Mouse (Mus musculus): ENCODE data around the gene Dpy19l1. TPM values are rescaled to one million over a fixed set of nuclear protein-coding genes. Genes with fewer than 3 reads are reported as not detected.

The Dpy19l1 gene
- polyA plus RNA-seq, 1 experiment from 2014 or later, result 11.7 TPM

GRCm38 (mm10) chr9:24418281-24418680 is 84.7 kb downstream of the Dpy19l1 start:
- H3K4me2 ChIP-seq, result no peak overlapping the region
- no peak overlapping the region for H3K27ac ChIP-seq
- no peak for ATAC-seq (ENCODE audit: insufficient number of reproducible peaks, insufficient read depth, low FRiP score, low TSS enrichment, low read depth)
- H3K4me1 ChIP-seq, result no peaks in the 10 kb centered on the region
- H3K36me3 ChIP-seq, result peaks cover 27% of the 10 kb centered on the region
- no peaks in the 10 kb centered on the region for H3K9me3 ChIP-seq
- no peak overlapping the region for H3K4me3 ChIP-seq
- no peak overlapping the region for H3K9ac ChIP-seq
- H3K27me3 ChIP-seq, result no peaks in the 10 kb centered on the region
- 89% methylated on average over 5 of the region's 5 CpGs for WGBS

GRCm38 (mm10) chr9:24411483-24411882 is 91.5 kb downstream of the Dpy19l1 start:
- WGBS, result 95% methylated on average over 8 of the region's 8 CpGs

GRCm38 (mm10) chr9:24410439-24410838 is 92.5 kb downstream of the Dpy19l1 start:
- H3K4me3 ChIP-seq, result no peak overlapping the region
- ATAC-seq (ENCODE audit: insufficient number of reproducible peaks, insufficient read depth, low FRiP score, low TSS enrichment, low read depth), result no peak
- 94% methylated on average over 1 of the region's 1 CpGs for WGBS
- H3K4me1 ChIP-seq, result no peaks in the 10 kb centered on the region
- H3K27ac ChIP-seq, result no peak overlapping the region
- H3K4me2 ChIP-seq, result no peak overlapping the region
- H3K9me3 ChIP-seq, result no peaks in the 10 kb centered on the region; the same call in 1 of the 2 replicates
- no peaks in the 10 kb centered on the region for H3K27me3 ChIP-seq
- peaks cover 8% of the 10 kb centered on the region for H3K36me3 ChIP-seq
- H3K9ac ChIP-seq, result no peak overlapping the region

More at GRCm38 (mm10) chr9:24411483-24411882, 91.5 kb downstream of the Dpy19l1 start:
- Histone ChIP-seq H3K27me3 (no peaks in the 10 kb centered on the region), H3K9ac (no peak overlapping the region), H3K4me1 (no peaks in the 10 kb centered on the region), H3K36me3 (peaks cover 8% of the 10 kb centered on the region), H3K9me3 (no peaks in the 10 kb centered on the region; the same call in 1 of the 2 replicates), H3K27ac (no peak overlapping the region), H3K4me2 (no peak overlapping the region), H3K4me3 (no peak overlapping the region)
- no peak for ATAC-seq (ENCODE audit: insufficient number of reproducible peaks, insufficient read depth, low FRiP score, low TSS enrichment, low read depth)

GRCm38 (mm10) chr9:24407992-24408391 is 94.9 kb downstream of the Dpy19l1 start:
- WGBS, result 75% methylated on average over 3 of the region's 3 CpGs
- Histone ChIP-seq H3K27me3 (no peaks in the 10 kb centered on the region), H3K9ac (no peak overlapping the region), H3K4me3 (no peak overlapping the region), H3K4me1 (no peaks in the 10 kb centered on the region), H3K4me2 (no peak overlapping the region), H3K27ac (no peak overlapping the region), H3K9me3 (no peaks in the 10 kb centered on the region; the same call in 1 of the 2 replicates), H3K36me3 (peaks cover 5% of the 10 kb centered on the region; the same call in 1 of the 2 replicates)
- ATAC-seq (ENCODE audit: insufficient number of reproducible peaks, insufficient read depth, low FRiP score, low TSS enrichment, low read depth), result no peak

GRCm38 (mm10) chr9:24394146-24394545 is 108.8 kb downstream of the Dpy19l1 start:
- ATAC-seq (ENCODE audit: insufficient number of reproducible peaks, insufficient read depth, low FRiP score, low TSS enrichment, low read depth), result no peak
- no peaks in the 10 kb centered on the region for H3K36me3 ChIP-seq
- H3K4me1 ChIP-seq, result no peaks in the 10 kb centered on the region
- no peak overlapping the region for H3K9ac ChIP-seq
- H3K9me3 ChIP-seq, result no peaks in the 10 kb centered on the region
- WGBS, result 60% methylated on average over 3 of the region's 3 CpGs
- H3K27me3 ChIP-seq, result no peaks in the 10 kb centered on the region
- H3K27ac ChIP-seq, result no peak overlapping the region
- no peak overlapping the region for H3K4me2 ChIP-seq
- no peak overlapping the region for H3K4me3 ChIP-seq

- H3K27ac ChIP-seq, result no peak overlapping the region
- no peak for ATAC-seq (ENCODE audit: insufficient number of reproducible peaks, insufficient read depth, low FRiP score, low TSS enrichment, low read depth)
- 89% methylated on average over 8 of the region's 8 CpGs for WGBS
- no peak overlapping the region for H3K4me2 ChIP-seq
- H3K9ac ChIP-seq, result no peak overlapping the region
- H3K27me3 ChIP-seq, result no peaks in the 10 kb centered on the region
- no peaks in the 10 kb centered on the region for H3K36me3 ChIP-seq
- no peaks in the 10 kb centered on the region for H3K9me3 ChIP-seq
- H3K4me1 ChIP-seq, result no peaks in the 10 kb centered on the region
- H3K4me3 ChIP-seq, result no peak overlapping the region
These were observed 112.1 kb downstream of the Dpy19l1 start for GRCm38 (mm10) chr9:24390807-24391370.

GRCm38 (mm10) chr9:24387230-24387629 is 115.7 kb downstream of the Dpy19l1 start:
- no peaks in the 10 kb centered on the region for H3K27me3 ChIP-seq
- no peaks in the 10 kb centered on the region for H3K36me3 ChIP-seq
- no peaks in the 10 kb centered on the region for H3K4me1 ChIP-seq
- no peak overlapping the region for H3K9ac ChIP-seq
- H3K4me2 ChIP-seq, result no peak overlapping the region
- ATAC-seq (ENCODE audit: insufficient number of reproducible peaks, insufficient read depth, low FRiP score, low TSS enrichment, low read depth), result no peak
- no peak overlapping the region for H3K27ac ChIP-seq
- no peak overlapping the region for H3K4me3 ChIP-seq
- no peaks in the 10 kb centered on the region for H3K9me3 ChIP-seq

- Histone ChIP-seq H3K9me3 (no peaks in the 10 kb centered on the region), H3K4me1 (no peaks in the 10 kb centered on the region), H3K27me3 (no peaks in the 10 kb centered on the region), H3K27ac (no peak overlapping the region), H3K36me3 (no peaks in the 10 kb centered on the region), H3K4me3 (no peak overlapping the region), H3K4me2 (no peak overlapping the region), H3K9ac (no peak overlapping the region)
- WGBS, result 20% methylated on average over 3 of the region's 3 CpGs
- ATAC-seq (ENCODE audit: insufficient number of reproducible peaks, insufficient read depth, low FRiP score, low TSS enrichment, low read depth), result no peak
These were observed 123.6 kb downstream of the Dpy19l1 start for GRCm38 (mm10) chr9:24379321-24379720.

GRCm38 (mm10) chr9:24378848-24379247 is 124.1 kb downstream of the Dpy19l1 start:
- WGBS, result 83% methylated on average over 2 of the region's 2 CpGs
- Histone ChIP-seq H3K27me3 (no peaks in the 10 kb centered on the region), H3K9me3 (no peaks in the 10 kb centered on the region), H3K4me2 (no peak overlapping the region), H3K4me3 (no peak overlapping the region), H3K36me3 (no peaks in the 10 kb centered on the region), H3K9ac (no peak overlapping the region), H3K4me1 (no peaks in the 10 kb centered on the region), H3K27ac (no peak overlapping the region)
- ATAC-seq (ENCODE audit: insufficient number of reproducible peaks, insufficient read depth, low FRiP score, low TSS enrichment, low read depth), result no peak

Other genes starting within 250 kb of the Dpy19l1 start
- not detected in 2 replicates for gene Cypt4, start 122.1 kb upstream of the Dpy19l1 start, polyA plus RNA-seq (2015; fragmentation: Nextera tagmentation; extraction: Ambion mirVana)
- gene Dpy19l2, start 193.2 kb upstream of the Dpy19l1 start, polyA plus RNA-seq (2015; fragmentation: Nextera tagmentation; extraction: Ambion mirVana), result 0.32 and 0.70 TPM in 2 replicates

Data from embryonic facial prominence, embryonic 13.5 days (tissue).